Mouse (Mus musculus): ENCODE results near the gene Olfr16.

Gene Olfr16

DNA sequence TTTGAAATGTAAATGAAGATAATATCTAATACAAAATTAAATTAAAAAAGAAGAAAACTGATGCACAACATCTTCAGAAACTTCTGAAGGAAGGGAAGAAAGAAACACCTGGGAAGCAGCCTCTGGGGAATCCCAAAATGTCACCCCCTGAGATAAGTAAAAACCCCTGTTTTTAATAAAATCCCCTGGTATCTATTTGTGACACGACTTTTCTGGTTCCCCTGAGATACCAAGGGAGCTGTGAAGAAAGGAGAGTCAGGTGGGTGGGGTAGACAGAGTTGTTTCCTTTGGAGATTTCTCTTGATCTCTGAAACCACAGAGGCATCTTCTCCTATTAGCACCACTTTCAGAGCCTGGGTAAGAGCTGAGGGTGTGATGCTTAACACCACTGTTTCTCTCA lies at the start of gene Olfr16:
Gene Olfr16, plus strand, starts transcription at position 250 of the 400 bp plus-strand sequence.
- DNase-seq = no peak

DNA sequence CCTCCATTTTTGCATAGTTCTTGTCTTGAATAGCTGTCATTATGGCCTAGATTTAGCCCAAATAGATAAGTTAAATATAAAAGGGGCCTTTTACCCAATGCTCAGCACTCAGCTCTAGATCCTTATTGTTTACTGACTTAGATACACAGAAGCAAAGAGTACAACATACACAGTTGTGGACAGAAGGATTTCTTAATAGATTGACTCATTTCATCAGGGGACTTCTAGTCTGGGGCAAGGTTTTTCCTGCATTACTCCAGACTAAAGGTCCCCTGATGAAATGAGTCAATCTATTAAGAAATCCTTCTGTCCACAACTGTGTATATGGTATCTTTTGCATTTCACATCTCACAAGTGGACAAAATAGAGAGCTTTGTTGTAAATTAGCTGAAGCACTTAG lies 46.9 kb upstream of the Olfr16 start:
- DNase-seq = no peak

DNA sequence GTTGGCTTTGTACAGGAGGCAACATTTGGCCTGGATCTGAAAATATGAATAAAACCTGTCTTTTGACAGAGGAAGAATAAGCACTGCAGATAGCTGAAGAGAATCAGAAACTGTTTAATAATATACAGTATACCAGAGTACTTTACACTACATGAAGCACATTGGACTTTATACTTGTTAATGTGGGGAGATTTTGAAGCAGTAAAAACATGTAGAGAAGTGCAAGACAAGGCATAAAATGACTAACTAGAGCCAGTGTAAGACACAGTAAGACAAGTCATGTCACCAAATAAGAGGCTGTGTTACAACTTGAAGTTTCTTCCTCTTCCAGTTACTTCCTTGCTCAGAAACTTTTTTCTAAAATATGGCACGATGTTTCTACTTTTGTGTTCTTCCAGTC lies 33.1 kb upstream of the Olfr16 start:
- DNase-seq = no peak

GRCm38 (mm10) chr1:172918450-172918849 lies 31.8 kb upstream of the Olfr16 start:
- DNase-seq = no peak

GRCm38 (mm10) chr1:172932197-172932596 lies 18.0 kb upstream of the Olfr16 start:
- no peak for DNase-seq

GRCm38 (mm10) chr1:172951171-172951720 lies 1.0 kb downstream of the Olfr16 start:
- no peak for DNase-seq

GRCm38 (mm10) chr1:172955376-172955775 lies 5.2 kb downstream of the Olfr16 start:
- DNase-seq = no peak

DNA sequence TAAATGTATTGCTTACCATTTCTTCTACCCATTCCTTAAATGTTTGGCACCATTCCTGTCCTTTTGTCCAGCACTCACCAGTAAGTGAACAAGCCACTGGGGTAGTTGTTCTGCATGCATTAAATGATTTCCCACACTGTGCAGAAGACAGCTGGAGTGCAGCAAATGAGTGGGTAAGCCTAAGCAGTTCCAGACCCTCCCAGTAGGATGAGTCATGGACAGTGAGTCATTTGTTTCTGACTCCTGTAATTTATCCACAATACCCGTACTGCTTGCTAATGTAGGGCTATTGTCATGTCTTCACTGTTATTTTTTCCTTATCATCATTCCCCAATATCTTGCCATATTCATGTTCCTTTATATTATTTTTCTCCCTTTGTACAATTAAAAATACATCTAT lies 10.2 kb downstream of the Olfr16 start:
- no peak for DNase-seq

GRCm38 (mm10) chr1:172989794-172990634 lies 39.8 kb downstream of the Olfr16 start:
- DNase-seq = no peak

- DNase-seq = no peak
Measured at GRCm38 (mm10) chr1:172990635-172991009, 40.4 kb downstream of the Olfr16 start.
